21 mouse cellular contexts compared by ENCODE assay signal in the genomic region with DNA sequence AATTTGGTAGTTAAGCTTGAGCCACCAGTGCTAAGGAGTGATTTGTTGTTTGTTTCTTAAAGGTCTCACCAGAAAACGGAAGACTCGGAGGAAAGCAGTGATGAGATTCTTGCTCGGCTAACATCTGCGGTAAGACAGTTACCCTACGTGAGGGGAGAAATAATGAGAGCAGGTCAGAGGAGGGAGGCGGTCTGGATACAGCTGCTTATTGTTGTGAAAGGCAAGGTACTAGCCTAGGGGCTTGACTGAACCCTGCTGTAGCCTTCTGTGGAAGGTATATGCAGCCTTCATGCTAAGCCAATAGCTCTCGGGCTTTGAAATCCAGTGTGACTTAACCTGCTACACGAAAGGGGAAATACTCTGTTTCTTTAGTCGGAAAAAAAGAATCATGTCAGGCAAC.
"Had no signal": no experiment of that assay in that cellular context is flagged by ENCODE, and none has a peak within 500 bp of the region (broad histone marks: within the 10 kb centered on the region; RNA-seq: fewer than 3 reads in every experiment).

No protein-coding gene starts in this region.

- H3K4me2 ChIP-seq: kidney, embryonic 15.5 days; limb, embryonic 12.5 days; limb, embryonic 15.5 days; liver, embryonic 11.5 days; lung, embryonic 14.5 days; midbrain, embryonic 12.5 days; neural tube, embryonic 13.5 days had no signal

- H3K27me3 ChIP-seq: kidney, embryonic 15.5 days; limb, embryonic 12.5 days; limb, embryonic 15.5 days; midbrain, embryonic 12.5 days; neural tube, embryonic 13.5 days had no signal

- ATAC-seq: liver, postnatal 0 days; lung, postnatal 0 days had no signal

- H3K9ac ChIP-seq: kidney, embryonic 15.5 days; limb, embryonic 12.5 days; limb, embryonic 15.5 days; liver, embryonic 14.5 days; liver, postnatal 0 days; lung, embryonic 14.5 days; midbrain, embryonic 12.5 days; neural tube, embryonic 13.5 days had no signal

- DNase-seq: kidney, adult 8-10 months; kidney, postnatal 10 days; kidney, postnatal 36 days; layer of hippocampus, postnatal 36 days; liver, postnatal 0 days; lung, embryonic 14.5 days; right cerebral cortex, postnatal 25 days; spleen, adult 18-20 months; thymus, adult 18-20 months; thymus, postnatal 36 days had no signal

- H3K36me3 ChIP-seq: limb, embryonic 12.5 days; limb, embryonic 15.5 days; midbrain, embryonic 12.5 days; neural tube, embryonic 13.5 days had no signal

- H3K9me3 ChIP-seq: kidney, embryonic 15.5 days; limb, embryonic 15.5 days; midbrain, embryonic 12.5 days had no signal

- H3K4me3 ChIP-seq: kidney, embryonic 15.5 days; left cerebral cortex, adult 2 months; limb, embryonic 12.5 days; limb, embryonic 15.5 days; midbrain, embryonic 12.5 days; myocyte; neural tube, embryonic 13.5 days had no signal

- H3K4me1 ChIP-seq: limb, embryonic 15.5 days; midbrain, embryonic 12.5 days; neural tube, embryonic 13.5 days had no signal

- H3K27ac ChIP-seq: kidney, embryonic 15.5 days; left cerebral cortex, adult 2 months; limb, embryonic 12.5 days; limb, embryonic 15.5 days; liver, embryonic 14.5 days; macrophage; midbrain, embryonic 12.5 days; neural tube, embryonic 13.5 days had no signal
